Mouse (Mus musculus) MEL (cell line): Measurements from ENCODE around the gene Isca1. TPM values are rescaled to one million over a fixed set of nuclear protein-coding genes. Genes with fewer than 3 reads are reported as not detected.
A peak's percentile ranks its signal among the peaks of the same experiment; 100 is the strongest.

Source experiments
- DNase-seq: peaks from one replicate; pipeline ENCODE4 v3.0.0; 2011; ENCODE audit warnings: low read depth, low spot score
- H3K27ac ChIP-seq: 2 replicates; pipeline ENCODE4 v1.5.1; 2012; ENCODE audit warnings: low read depth, mild to moderate bottlenecking, control low read depth, low read length, moderate library complexity; ENCODE audit not compliant: control insufficient read depth
- H3K27me3 ChIP-seq, 2 experiments: fragments of 150-350 bp in 1 of 2; sonication (generic) in 1 of 2; 2 replicates each; pipeline ENCODE4 v1.6.1; 2012; ENCODE audit warnings: low read length in 2 of 2, mild to moderate bottlenecking in 2 of 2, improper control_type of control experiment in 1 of 2, moderate library complexity in 1 of 2; ENCODE audit not compliant: insufficient read depth in 2 of 2, control insufficient read depth in 1 of 2
- H3K36me3 ChIP-seq, 2 experiments: 2 replicates each; pipeline ENCODE4 v1.6.1; 2012 to 2014; ENCODE audit warnings: low read length in 2 of 2, improper control_type of control experiment in 1 of 2, inconsistent platforms in 1 of 2, mild to moderate bottlenecking in 1 of 2; ENCODE audit not compliant: insufficient read depth in 2 of 2, control insufficient read depth in 1 of 2
- H3K4me1 ChIP-seq, 2 experiments: fragments of 150-350 bp in 1 of 2; sonication (generic) in 1 of 2; 2 replicates each; pipeline ENCODE4 v1.6.1; 2012; ENCODE audit warnings: low read length in 2 of 2, improper control_type of control experiment in 1 of 2, mild to moderate bottlenecking in 1 of 2; ENCODE audit not compliant: insufficient read depth in 2 of 2, control insufficient read depth in 1 of 2
- H3K4me3 ChIP-seq, 2 experiments: fragments of 150-350 bp in 1 of 2; sonication (generic) in 1 of 2; 2 replicates each; pipeline ENCODE4 v1.5.1; 2012; ENCODE audit warnings: low read depth in 2 of 2, low read length in 2 of 2, mild to moderate bottlenecking in 2 of 2, moderate library complexity in 2 of 2, control low read depth in 1 of 2, improper control_type of control experiment in 1 of 2; ENCODE audit not compliant: control insufficient read depth in 1 of 2, insufficient read depth in 1 of 2
- H3K79me2 ChIP-seq: 2 replicates; pipeline ENCODE4 v1.6.1; 2012; ENCODE audit warnings: mild to moderate bottlenecking, low read length, moderate library complexity; ENCODE audit not compliant: control insufficient read depth, poor library complexity, insufficient read depth
- H3K9ac ChIP-seq: 2 replicates; pipeline ENCODE4 v1.6.1; 2012; ENCODE audit warnings: low read depth, mild to moderate bottlenecking, control low read depth, low read length, moderate library complexity; ENCODE audit not compliant: control insufficient read depth, poor library complexity, severe bottlenecking
- H3K9me3 ChIP-seq: fragments of 150-350 bp; sonication (generic); replicated peaks from 2 replicates; pipeline ENCODE4 v1.6.1; 2012; ENCODE audit warnings: mild to moderate bottlenecking, low read length, improper control_type of control experiment, moderate library complexity; ENCODE audit not compliant: insufficient read depth
- BHLHE40 ChIP-seq: IDR thresholded peaks from 2 replicates; pipeline ENCODE4 v1.6.1; 2012; ENCODE audit warnings: low read depth, mild to moderate bottlenecking, inconsistent platforms, low read length, improper control_type of control experiment, borderline replicate concordance
- CHD2 ChIP-seq: IDR thresholded peaks from 2 replicates; pipeline ENCODE4 v1.6.1; 2011; ENCODE audit warnings: low read length, improper control_type of control experiment
- CTCF ChIP-seq, 3 experiments: IDR thresholded peaks in 2 of 3; conservative IDR thresholded peaks in 1 of 3; 2 replicates each; pipeline ENCODE4 v1.5.1; 2011 to 2012; ENCODE audit warnings: low read length in 3 of 3, low read depth in 2 of 3, mild to moderate bottlenecking in 2 of 3, improper control_type of control experiment in 1 of 3, inconsistent platforms in 1 of 3, mixed read lengths in 1 of 3, moderate library complexity in 1 of 3; ENCODE audit not compliant: control insufficient read depth in 1 of 3, insufficient read depth in 1 of 3, poor library complexity in 1 of 3, severe bottlenecking in 1 of 3
- EP300 ChIP-seq, 2 experiments: IDR thresholded peaks; 2 replicates each; pipeline ENCODE4 v1.6.1; 2011; ENCODE audit warnings: improper control_type of control experiment in 2 of 2, low read length in 2 of 2, low read depth in 1 of 2, mild to moderate bottlenecking in 1 of 2
- ETS1 ChIP-seq: IDR thresholded peaks from 2 replicates; pipeline ENCODE4 v1.6.1; 2012; ENCODE audit warnings: low read depth, mild to moderate bottlenecking, inconsistent platforms, low read length, improper control_type of control experiment, moderate library complexity
- GABPA ChIP-seq: IDR thresholded peaks from 2 replicates; pipeline ENCODE4 v1.6.1; 2012; ENCODE audit warnings: low read depth, mild to moderate bottlenecking, inconsistent platforms, low read length, improper control_type of control experiment, moderate library complexity
- GATA1 ChIP-seq: IDR thresholded peaks from 2 replicates; pipeline ENCODE4 v1.6.1; 2011; ENCODE audit warnings: low read depth, low read length, improper control_type of control experiment
- HCFC1 ChIP-seq: IDR thresholded peaks from 2 replicates; pipeline ENCODE4 v1.6.1; 2012; ENCODE audit warnings: low read depth, mild to moderate bottlenecking, inconsistent platforms, low read length, improper control_type of control experiment, moderate library complexity
- KAT2A ChIP-seq: conservative IDR thresholded peaks from 2 replicates; pipeline ENCODE4 v1.6.1; 2012; ENCODE audit warnings: low read depth, low read length, improper control_type of control experiment, inconsistent platforms
- MAX ChIP-seq: IDR thresholded peaks from 2 replicates; pipeline ENCODE4 v1.6.1; 2011; ENCODE audit warnings: low read length, improper control_type of control experiment
- MEF2A ChIP-seq: IDR thresholded peaks from 2 replicates; pipeline ENCODE4 v1.6.1; 2014; ENCODE audit warnings: low read depth, mild to moderate bottlenecking, inconsistent platforms, low read length, improper control_type of control experiment; ENCODE audit not compliant: poor library complexity, insufficient replicate concordance, severe bottlenecking; ENCODE audit errors: extremely low read depth
- MXI1 ChIP-seq: IDR thresholded peaks from 2 replicates; pipeline ENCODE4 v1.6.1; 2011; ENCODE audit warnings: mild to moderate bottlenecking, low read depth, low read length, improper control_type of control experiment
- MYB ChIP-seq: IDR thresholded peaks from 2 replicates; pipeline ENCODE4 v1.6.1; 2011; ENCODE audit warnings: mild to moderate bottlenecking, low read depth, low read length, improper control_type of control experiment
- NELFE ChIP-seq: IDR thresholded peaks from 2 replicates; pipeline ENCODE4 v1.6.1; 2011; ENCODE audit warnings: low read depth, low read length, improper control_type of control experiment
- POLR2AphosphoS2 ChIP-seq: IDR thresholded peaks from 2 replicates; pipeline ENCODE4 v1.6.1; 2011; ENCODE audit warnings: low read length, improper control_type of control experiment
- POLR2AphosphoS5 ChIP-seq: IDR thresholded peaks from 2 replicates; pipeline ENCODE4 v1.6.1; 2012; ENCODE audit warnings: low read depth, borderline replicate concordance, mild to moderate bottlenecking, inconsistent platforms, low read length, moderate library complexity, mixed read lengths
- RAD21 ChIP-seq: IDR thresholded peaks from 2 replicates; pipeline ENCODE4 v1.6.1; 2011; ENCODE audit warnings: mild to moderate bottlenecking, low read depth, low read length, improper control_type of control experiment
- SIN3A ChIP-seq: IDR thresholded peaks from 2 replicates; pipeline ENCODE4 v1.6.1; 2012; ENCODE audit warnings: low read length, improper control_type of control experiment, inconsistent platforms
- SMC3 ChIP-seq: IDR thresholded peaks from 2 replicates; pipeline ENCODE4 v1.6.1; 2011; ENCODE audit warnings: low read depth, low read length, improper control_type of control experiment
- TBP ChIP-seq: IDR thresholded peaks from 2 replicates; pipeline ENCODE4 v1.8.0; 2011; ENCODE audit warnings: low read depth, low read length, improper control_type of control experiment
- TCF12 ChIP-seq: IDR thresholded peaks from 2 replicates; pipeline ENCODE4 v1.6.1; 2014; ENCODE audit warnings: low read depth, mild to moderate bottlenecking, inconsistent platforms, low read length, improper control_type of control experiment, moderate library complexity
- UBTF ChIP-seq: IDR thresholded peaks from 2 replicates; pipeline ENCODE4 v1.6.1; 2012; ENCODE audit warnings: low read depth, mild to moderate bottlenecking, inconsistent platforms, low read length, improper control_type of control experiment, moderate library complexity, borderline replicate concordance; ENCODE audit not compliant: insufficient read depth
- USF2 ChIP-seq, 2 experiments: IDR thresholded peaks; 2 replicates each; pipeline ENCODE4 v1.6.1; 2011 to 2012; ENCODE audit warnings: improper control_type of control experiment in 2 of 2, low read length in 2 of 2, borderline replicate concordance in 1 of 2, inconsistent platforms in 1 of 2, low read depth in 1 of 2, mild to moderate bottlenecking in 1 of 2; ENCODE audit not compliant: insufficient read depth in 1 of 2
- ZC3H11A ChIP-seq: IDR thresholded peaks from 2 replicates; pipeline ENCODE4 v1.6.1; 2012; ENCODE audit warnings: low read depth, mild to moderate bottlenecking, inconsistent platforms, low read length, improper control_type of control experiment
- ZNF384 ChIP-seq: IDR thresholded peaks from 2 replicates; pipeline ENCODE4 v1.6.1; 2012; ENCODE audit warnings: low read depth, mild to moderate bottlenecking, inconsistent platforms, low read length, improper control_type of control experiment
- polyA plus RNA-seq, 2 experiments: library from polyadenylated mRNA; stranded (reverse) in 1 of 2; unstranded in 1 of 2; fragments of >175 nt in 1 of 2; fragments of >200 nt in 1 of 2; gene quantifications; 2 replicates each; pipeline versions ENCODE4 v1.2.1 to v1.2.4; 2012; ENCODE audit warnings: low replicate concordance in 2 of 2, low read depth in 1 of 2; ENCODE audit not compliant: insufficient read length in 2 of 2, insufficient read depth in 1 of 2, missing spikeins in 1 of 2
- total RNA-seq: library from RNA; depleted of rRNA; stranded (reverse); fragments of 300-350 nt; gene quantifications from 2 replicates; pipeline ENCODE4 v1.2.3, GENCODE M21; 2012

Isca1 gene
- total and polyA plus RNA-seq, 3 experiments = 31.2 to 76.3 (median 63.5) TPM

GRCm38 (mm10) chr13:59769296-59770163 is at the start of gene Isca1 (continued):
- TF ChIP-seq NELFE (peak; percentile 68), TCF12 (peak; percentile 83), TBP (peak; percentile 74), KAT2A (peak; percentile 58), MYB (no peak)

GRCm38 (mm10) chr13:59817352-59817751 is 47.7 kb upstream of the Isca1 start:
- TF ChIP-seq RAD21 (no peak), SIN3A (0 out of 2 replicates have a peak, but pooled peaks have one; percentile 19), NELFE (no peak), EP300 (IDR thresholded peaks at IDR 0.05; ENCODE audit: low read depth in 1 of 2, low read length in 2 of 2) (peak in 1 of 2 experiments; percentile 30; a peak in 1 of 4 replicates), TCF12 (0 out of 2 replicates have a peak, but pooled peaks have one; percentile 30), GABPA (no peak), MXI1 (0 out of 2 replicates have a peak, but pooled peaks have one; percentile 20), POLR2AphosphoS2 (no peak), MEF2A (no peak), ETS1 (peak; percentile 55; the same call in 1 of the 2 replicates), HCFC1 (0 out of 2 replicates have a peak, but pooled peaks have one; percentile 12), MAX (no peak), MYB (peak; percentile 33; the same call in 1 of the 2 replicates)
- H3K4me1 ChIP-seq = peaks cover 41 to 52% of the 10 kb centered on the region in 2 experiments
- DNase-seq = peak; percentile 52
- H3K36me3 ChIP-seq = peaks cover 29 to 69% of the 10 kb centered on the region in 2 experiments
- no peak overlapping the region for H3K9ac ChIP-seq
- peaks cover 55% of the 10 kb centered on the region for H3K79me2 ChIP-seq
- H3K9me3 ChIP-seq = no peaks in the 10 kb centered on the region
- H3K27ac ChIP-seq = peak overlapping the region; percentile 5; the same call in 1 of the 2 replicates
- no peaks in the 10 kb centered on the region for H3K27me3 ChIP-seq
- H3K4me3 ChIP-seq = peak overlapping the region in 1 of 2 experiments; percentile 5; a peak in 2 of 4 replicates

- H3K4me1 ChIP-seq = peaks cover 33 to 55% of the 10 kb centered on the region in 2 experiments
- no peaks in the 10 kb centered on the region for H3K9me3 ChIP-seq
- peak; percentile 94 for DNase-seq
- peaks cover 50 to 71% of the 10 kb centered on the region in 2 experiments for H3K36me3 ChIP-seq
- H3K27ac ChIP-seq = peak overlapping the region; percentile 99
- H3K4me3 ChIP-seq = peak overlapping the region in 1 of 2 experiments; percentile 16; a peak in 1 of 4 replicates
- H3K27me3 ChIP-seq = no peaks in the 10 kb centered on the region
- peak overlapping the region; percentile 59 for H3K9ac ChIP-seq
- peaks cover 28% of the 10 kb centered on the region for H3K79me2 ChIP-seq
- TF ChIP-seq POLR2AphosphoS5 (no peak), TCF12 (peak; percentile 98), CHD2 (peak; percentile 16; the same call in 1 of the 2 replicates), NELFE (no peak), KAT2A (no peak; the same call in 1 of the 2 replicates), UBTF (no peak), USF2 (IDR thresholded peaks at IDR 0.05; ENCODE audit: borderline replicate concordance in 1 of 2, insufficient read depth in 1 of 2, low read depth in 1 of 2, low read length in 2 of 2) (no peak), SMC3 (no peak), ETS1 (peak; percentile 95), GATA1 (peak; percentile 100), ZNF384 (no peak), EP300 (IDR thresholded peaks at IDR 0.05; ENCODE audit: low read depth in 1 of 2, low read length in 2 of 2) (peak; percentile 97 to 99), CTCF (IDR thresholded peaks at IDR 0.05 in 2 of 3, conservative IDR thresholded peaks at IDR 0.05 in 1 of 3; ENCODE audit: control insufficient read depth in 1 of 3, insufficient read depth in 1 of 3, low read depth in 2 of 3, low read length in 3 of 3, poor library complexity in 1 of 3, severe bottlenecking in 1 of 3) (no peak), ZC3H11A (no peak), BHLHE40 (peak; percentile 76; the same call in 1 of the 2 replicates)
Observed at GRCm38 (mm10) chr13:59814109-59814591, 44.5 kb upstream of the Isca1 start.
